Mouse (Mus musculus): Measurements from ENCODE around the gene Igf1.

DNA sequence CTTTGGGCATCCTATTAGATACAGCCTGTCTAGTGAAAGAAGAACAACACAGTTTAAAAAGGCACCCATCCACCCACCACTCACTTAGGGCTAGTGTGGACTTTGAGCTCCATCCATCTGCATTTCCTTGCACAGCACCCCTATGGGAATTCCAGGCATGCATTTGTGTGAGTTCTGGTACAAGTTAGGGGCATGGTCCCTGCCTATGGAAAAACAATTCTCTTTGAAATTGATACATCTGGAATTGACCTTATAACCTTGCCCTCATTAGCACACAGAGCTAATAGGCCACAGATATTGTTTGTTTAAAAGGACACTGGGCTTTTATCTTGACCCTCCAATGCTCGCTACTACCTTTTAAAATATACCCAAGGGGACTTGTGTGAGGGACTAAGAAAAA, 11.6 kb downstream of the Igf1 start:
- TF ChIP-seq POLR2A (IDR thresholded peaks at IDR 0.05; ENCODE audit: low read depth, low read length) (no peak), CTCF (IDR thresholded peaks at IDR 0.05; ENCODE audit: borderline replicate concordance, insufficient read depth, low read length) (no peak)

All from embryonic fibroblast, embryonic 13.5 days (primary cell).